Mouse (Mus musculus) neural tube, embryonic 14.5 days (tissue): ENCODE data around the gene Hist1h2bg. TPM values are rescaled to one million over a fixed set of nuclear protein-coding genes. Genes with fewer than 3 reads are reported as not detected.
"Not testable (repeated sequence)": the region's sequence is repeated elsewhere in the genome, so short reads cannot be mapped to it uniquely, and the experiment has no call there.

Experiments used
- ATAC-seq: fragments of 200-750 bp; cut with Nextera tagmentation; 2 replicates; pipeline ENCODE4 v1.8.0; 2017; ENCODE audit warnings: low read depth, mild to moderate bottlenecking, moderate TSS enrichment, moderate library complexity
- H3K27ac ChIP-seq: fragments of 300-500 bp; sonication (generic); 2 replicates; pipeline ENCODE4 v1.5.1; 2014; ENCODE audit warnings: low read depth, mild to moderate bottlenecking, control low read depth, low read length, moderate library complexity, mixed read lengths
- H3K27me3 ChIP-seq: fragments of 300-500 bp; sonication (generic); 2 replicates; pipeline ENCODE4 v1.6.1; 2014; ENCODE audit warnings: low read length; ENCODE audit not compliant: control insufficient read depth, insufficient read depth
- H3K36me3 ChIP-seq: fragments of 300-500 bp; sonication (generic); 2 replicates; pipeline ENCODE4 v1.6.1; 2014; ENCODE audit warnings: low read length, mixed read lengths; ENCODE audit not compliant: control insufficient read depth, insufficient read depth
- H3K4me1 ChIP-seq: fragments of 300-500 bp; sonication (generic); 2 replicates; pipeline ENCODE4 v1.6.1; 2014; ENCODE audit warnings: low read length; ENCODE audit not compliant: control insufficient read depth, insufficient read depth
- H3K4me2 ChIP-seq: fragments of 300-500 bp; sonication (generic); 2 replicates; pipeline ENCODE4 v1.6.1; 2014; ENCODE audit warnings: mild to moderate bottlenecking, low read depth, low read length, control low read depth
- H3K4me3 ChIP-seq: fragments of 300-500 bp; sonication (generic); 2 replicates; pipeline ENCODE4 v1.5.1; 2014; ENCODE audit warnings: low read depth, low read length, control low read depth, mixed read lengths
- H3K9ac ChIP-seq: fragments of 300-500 bp; sonication (generic); replicated peaks from 2 replicates; pipeline ENCODE4 v1.6.1; 2014; ENCODE audit warnings: low read depth, mild to moderate bottlenecking, control low read depth, low read length, mixed read lengths
- H3K9me3 ChIP-seq: fragments of 300-500 bp; sonication (generic); 2 replicates; pipeline ENCODE4 v1.6.1; 2016; ENCODE audit warnings: low read length; ENCODE audit not compliant: control insufficient read depth
- WGBS: fragments of 180-500 bp; shearing (Covaris S2); extraction: QIAGEN DNeasy Blood & Tissue Kit; methylation state at CpG from one replicate; pipeline ENCODE4 v1.1.7; 2014; 5-methylcytosine and 5-hydroxymethylcytosine counted together
- polyA plus RNA-seq: library from polyadenylated mRNA; unstranded; fragments of >200 nt; fragmentation: Nextera tagmentation; extraction: Ambion mirVana; gene quantifications from 2 replicates; pipeline ENCODE4 v1.2.1, GENCODE M21; 2014

Hist1h2bg gene
- polyA plus RNA-seq, 1 experiment from 2014 or later = 0.75 TPM

GRCm38 (mm10) chr13:23536076-23536822, 34.9 kb upstream of the Hist1h2bg start:
- no peak overlapping the region for H3K9ac ChIP-seq
- no peaks in the 10 kb centered on the region for H3K27me3 ChIP-seq
- WGBS = 20% methylated on average over 7 of the region's 7 CpGs
- H3K4me2 ChIP-seq = peak overlapping the region; percentile 70
- ATAC-seq = no peak
- H3K36me3 ChIP-seq = no peaks in the 10 kb centered on the region
- no peaks in the 10 kb centered on the region for H3K9me3 ChIP-seq
- peak overlapping the region; percentile 40 for H3K4me3 ChIP-seq
- H3K4me1 ChIP-seq = peaks cover 27% of the 10 kb centered on the region
- no peak overlapping the region for H3K27ac ChIP-seq

GRCm38 (mm10) chr13:23537006-23537710, 34.0 kb upstream of the Hist1h2bg start:
- Histone ChIP-seq H3K27me3 (no peaks in the 10 kb centered on the region), H3K27ac (no peak overlapping the region), H3K9ac (no peak overlapping the region), H3K4me1 (peaks cover 23% of the 10 kb centered on the region), H3K36me3 (no peaks in the 10 kb centered on the region), H3K4me3 (no peak overlapping the region), H3K4me2 (no peak overlapping the region), H3K9me3 (no peaks in the 10 kb centered on the region)
- 84% methylated on average over 3 of the region's 3 CpGs for WGBS
- ATAC-seq = no peak

- Histone ChIP-seq H3K27ac (no peak overlapping the region), H3K9ac (no peak overlapping the region), H3K36me3 (no peaks in the 10 kb centered on the region), H3K4me1 (peaks cover 12% of the 10 kb centered on the region), H3K27me3 (no peaks in the 10 kb centered on the region), H3K4me3 (no peak overlapping the region), H3K4me2 (no peak overlapping the region), H3K9me3 (no peaks in the 10 kb centered on the region)
- 72% methylated on average over 5 of the region's 5 CpGs for WGBS
- ATAC-seq = no peak
These were observed 32.9 kb upstream of the Hist1h2bg start for GRCm38 (mm10) chr13:23538249-23538648.

- 76% methylated on average over 1 of the region's 1 CpGs for WGBS
- not testable (repeated sequence) for ATAC-seq, H3K4me2 ChIP-seq, H3K9me3 ChIP-seq, H3K36me3 ChIP-seq, H3K27ac ChIP-seq, H3K27me3 ChIP-seq, H3K4me3 ChIP-seq, H3K4me1 ChIP-seq, H3K9ac ChIP-seq
These were observed 31.4 kb upstream of the Hist1h2bg start for GRCm38 (mm10) chr13:23539821-23540220.

GRCm38 (mm10) chr13:23541497-23541896, 29.7 kb upstream of the Hist1h2bg start:
- 92% methylated on average over 3 of the region's 3 CpGs for WGBS
- H3K27me3 ChIP-seq = no peaks in the 10 kb centered on the region
- no peak for ATAC-seq
- H3K4me2 ChIP-seq = no peak overlapping the region
- no peaks in the 10 kb centered on the region for H3K4me1 ChIP-seq
- H3K36me3 ChIP-seq = no peaks in the 10 kb centered on the region
- no peaks in the 10 kb centered on the region for H3K9me3 ChIP-seq
- H3K4me3 ChIP-seq = no peak overlapping the region
- H3K27ac ChIP-seq = no peak overlapping the region
- H3K9ac ChIP-seq = no peak overlapping the region

GRCm38 (mm10) chr13:23542225-23542980, 28.8 kb upstream of the Hist1h2bg start:
- not testable (repeated sequence) for H3K27me3 ChIP-seq, H3K36me3 ChIP-seq, H3K9ac ChIP-seq, H3K27ac ChIP-seq, H3K9me3 ChIP-seq, ATAC-seq, H3K4me1 ChIP-seq
- 7% methylated on average over 3 of the region's 3 CpGs for WGBS
- Histone ChIP-seq H3K4me2 (peak overlapping the region; percentile 68), H3K4me3 (peak overlapping the region; percentile 36)

GRCm38 (mm10) chr13:23542999-23543607, 28.1 kb upstream of the Hist1h2bg start, which contains the start of gene Hist1h2bh:
Gene Hist1h2bh (minus strand): TSS chr13:23543392.
- H3K9me3 ChIP-seq, H3K36me3 ChIP-seq, H3K27me3 ChIP-seq, H3K4me1 ChIP-seq: not testable (repeated sequence)
- Histone ChIP-seq H3K4me2 (peak within 1 kb of the TSS; percentile 68), H3K27ac (peak within 1 kb of the TSS; percentile 66), H3K9ac (peak within 1 kb of the TSS; percentile 32; the same call in 1 of the 2 replicates), H3K4me3 (peak within 1 kb of the TSS; percentile 45)
- under 1% methylated on average over 32 of the region's 42 CpGs for WGBS
- ATAC-seq = peak; percentile 91

- Histone ChIP-seq H3K4me2 (peak within 1 kb of the TSS; percentile 68), H3K4me1 (no peaks in the 10 kb centered on the region), H3K9ac (peak within 1 kb of the TSS; percentile 52), H3K36me3 (no peaks in the 10 kb centered on the region), H3K27ac (peak within 1 kb of the TSS; percentile 87), H3K4me3 (peak within 1 kb of the TSS; percentile 45), H3K9me3 (no peaks in the 10 kb centered on the region), H3K27me3 (no peaks in the 10 kb centered on the region)
- WGBS = under 1% methylated on average over 25 of the region's 45 CpGs
- ATAC-seq = peak; percentile 96
These were observed 27.0 kb upstream of the Hist1h2bg start, which contains the start of gene Hist1h3f for GRCm38 (mm10) chr13:23543965-23544786. Gene Hist1h3f (plus strand): TSS chr13:23544052.
